Mouse (Mus musculus) granulocyte monocyte progenitor cell, adult 5-6 weeks (primary cell): ENCODE data around the gene Tctex1d4. TPM values are rescaled to one million over a fixed set of nuclear protein-coding genes. Genes with fewer than 3 reads are reported as not detected.

Experiments used
- ATAC-seq: replicated peaks from 2 replicates; pipeline ENCODE4 v1.8.0; 2016; ENCODE audit warnings: mild to moderate bottlenecking, moderate TSS enrichment, inconsistent platforms; ENCODE audit not compliant: poor library complexity, severe bottlenecking
- total RNA-seq, 2 experiments: library from RNA; stranded (forward) in 1 of 2; stranded (reverse) in 1 of 2; fragments of 200-712, 200-1000 nt in 1 of 2; fragments of >200 nt in 1 of 2; fragmentation: Nextera tagmentation in 1 of 2; gene quantifications; 2 replicates each; pipeline ENCODE4 v1.2.3; 2014 to 2017

Gene Tctex1d4
- total RNA-seq, 2 experiments from 2014 or later = not detected

- ATAC-seq = peak; percentile 9; the same call in 1 of the 2 replicates
Observed at GRCm38 (mm10) chr4:117117931-117118330, 8.7 kb upstream of the Tctex1d4 start.

- ATAC-seq = no peak
Observed at GRCm38 (mm10) chr4:117119636-117120035, 7.0 kb upstream of the Tctex1d4 start.

- ATAC-seq = no peak
Observed at GRCm38 (mm10) chr4:117120052-117120444, 6.5 kb upstream of the Tctex1d4 start.

- peak; percentile 68 for ATAC-seq
Observed at GRCm38 (mm10) chr4:117120445-117121414, 5.9 kb upstream of the Tctex1d4 start.

GRCm38 (mm10) chr4:117122209-117122608, 4.4 kb upstream of the Tctex1d4 start:
- no peak for ATAC-seq

GRCm38 (mm10) chr4:117123546-117124217, 2.9 kb upstream of the Tctex1d4 start:
- ATAC-seq = no peak

- no peak for ATAC-seq
Observed at GRCm38 (mm10) chr4:117124218-117124517, 2.4 kb upstream of the Tctex1d4 start.

GRCm38 (mm10) chr4:117124518-117125347, 1.9 kb upstream of the Tctex1d4 start:
- peak; percentile 45 for ATAC-seq

- ATAC-seq = no peak
Observed at GRCm38 (mm10) chr4:117125348-117125909, 1.2 kb upstream of the Tctex1d4 start, which contains the start of gene Btbd19. TSS of gene Btbd19 (minus strand) at chr4:117125725.

- ATAC-seq = peak; percentile 60
Observed at GRCm38 (mm10) chr4:117125910-117126674, 502 bp upstream of the Tctex1d4 start.

- ATAC-seq = no peak
Observed at GRCm38 (mm10) chr4:117127991-117128686, 1.5 kb downstream of the Tctex1d4 start.

- no peak for ATAC-seq
Observed at GRCm38 (mm10) chr4:117130790-117131189, 4.2 kb downstream of the Tctex1d4 start.

- no peak for ATAC-seq
Observed at GRCm38 (mm10) chr4:117131198-117131597, 4.6 kb downstream of the Tctex1d4 start.

- no peak for ATAC-seq
Observed at GRCm38 (mm10) chr4:117131890-117132793, 5.5 kb downstream of the Tctex1d4 start.

- no peak for ATAC-seq
Observed at GRCm38 (mm10) chr4:117132794-117133143, 6.2 kb downstream of the Tctex1d4 start.

GRCm38 (mm10) chr4:117133366-117133796, 6.8 kb downstream of the Tctex1d4 start:
- peak; percentile 13 for ATAC-seq

- ATAC-seq = peak; percentile 89
Observed at GRCm38 (mm10) chr4:117133817-117134600, 7.4 kb downstream of the Tctex1d4 start, which contains the start of gene Plk3. TSS of gene Plk3 (minus strand) at chr4:117133963.
